Mouse (Mus musculus): ENCODE data around the gene Slc12a7. TPM values are rescaled to one million over a fixed set of nuclear protein-coding genes. Genes with fewer than 3 reads are reported as not detected.

The Slc12a7 gene
- polyA plus RNA-seq, 2 experiments, result 7.8 to 9.9 TPM

DNA sequence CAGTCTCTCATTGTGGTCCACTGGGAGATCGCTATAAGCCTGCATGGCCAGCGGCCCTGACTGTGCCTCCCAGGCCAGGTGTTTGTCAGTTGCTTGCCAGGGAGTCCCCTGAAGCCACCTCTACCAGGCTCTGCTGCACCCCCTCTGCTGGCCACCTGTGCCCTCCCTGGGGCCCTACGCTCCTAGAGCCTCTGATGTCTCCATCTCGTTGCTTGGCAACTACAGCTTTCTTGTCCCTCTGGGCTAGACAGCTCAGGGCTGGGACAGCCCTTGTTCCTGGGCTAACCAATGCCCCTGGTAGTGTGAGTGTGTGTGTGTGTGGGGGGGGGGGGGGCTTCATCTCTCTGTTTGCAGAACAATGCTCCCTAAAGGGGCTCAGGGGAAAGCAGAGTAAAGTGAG is 10.1 kb downstream of the Slc12a7 start:
- DNase-seq (ENCODE audit: low read depth in 3 of 3, low spot score in 3 of 3) (no peak), ATAC-seq (ENCODE audit: insufficient read depth) (no peak)
- WGBS (ENCODE audit: insufficient replicate concordance), result 54% methylated on average over 4 of the region's 4 CpGs
- H3K4me1 ChIP-seq (replicated peaks; ENCODE audit: control insufficient read depth in 2 of 2, insufficient read depth in 2 of 2, low read length in 1 of 2), result no peaks in the 10 kb centered on the region
- TF ChIP-seq CTCF (IDR thresholded peaks at IDR 0.05; ENCODE audit: low read depth) (no peak), EP300 (IDR thresholded peaks at IDR 0.05; ENCODE audit: low read depth) (no peak)
- H3K4me3 ChIP-seq (ENCODE audit: insufficient read depth in 1 of 2, low read depth in 2 of 2, low read length in 2 of 2), result no peak overlapping the region
- no peaks in the 10 kb centered on the region for H3K27me3 ChIP-seq (ENCODE audit: control insufficient read depth, insufficient read depth, low read length)
- no peaks in the 10 kb centered on the region for H3K36me3 ChIP-seq (replicated peaks; ENCODE audit: control insufficient read depth, insufficient read depth, low read depth)
- H3K27ac ChIP-seq, result no peak overlapping the region
- H3K4me2 ChIP-seq (ENCODE audit: low read depth), result no peak overlapping the region
- no peaks in the 10 kb centered on the region for H3K9me3 ChIP-seq (ENCODE audit: control insufficient read depth, low read length)
- no peak overlapping the region for H3K9ac ChIP-seq (replicated peaks)

DNA sequence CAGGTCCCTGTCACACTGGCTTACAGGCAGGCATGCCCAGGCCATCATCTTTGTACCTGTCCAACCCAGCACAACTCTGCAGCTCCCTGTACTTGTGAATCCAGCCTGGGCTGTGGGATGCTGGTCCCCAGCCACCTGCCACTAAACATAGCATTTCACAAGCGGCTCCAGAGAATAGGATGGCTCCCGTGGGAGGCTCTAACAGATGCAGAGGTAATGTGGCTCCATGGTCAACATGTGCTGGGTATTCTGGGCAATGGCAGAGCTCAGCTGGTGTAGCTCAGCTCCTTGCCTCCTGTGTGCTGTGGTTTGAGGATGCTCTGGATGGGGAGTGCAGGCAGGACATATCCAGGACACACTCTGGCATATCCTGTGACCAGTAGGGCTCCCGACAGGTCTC is 10.8 kb downstream of the Slc12a7 start:
- H3K4me1 ChIP-seq (replicated peaks; ENCODE audit: control insufficient read depth in 2 of 2, insufficient read depth in 2 of 2, low read length in 1 of 2), result no peaks in the 10 kb centered on the region
- H3K9ac ChIP-seq (replicated peaks), result no peak overlapping the region
- H3K27ac ChIP-seq, result no peak overlapping the region
- no peaks in the 10 kb centered on the region for H3K36me3 ChIP-seq (replicated peaks; ENCODE audit: control insufficient read depth, insufficient read depth, low read depth)
- no peaks in the 10 kb centered on the region for H3K27me3 ChIP-seq (ENCODE audit: control insufficient read depth, insufficient read depth, low read length)
- no peak overlapping the region for H3K4me3 ChIP-seq (ENCODE audit: insufficient read depth in 1 of 2, low read depth in 2 of 2, low read length in 2 of 2)
- no peak for ATAC-seq (ENCODE audit: insufficient read depth)
- no peak for DNase-seq (ENCODE audit: low read depth in 3 of 3, low spot score in 3 of 3)
- H3K9me3 ChIP-seq (ENCODE audit: control insufficient read depth, low read length), result no peaks in the 10 kb centered on the region
- TF ChIP-seq EP300 (IDR thresholded peaks at IDR 0.05; ENCODE audit: low read depth), result no peak
- no peak for TF ChIP-seq CTCF (IDR thresholded peaks at IDR 0.05; ENCODE audit: low read depth)
- no peak overlapping the region for H3K4me2 ChIP-seq (ENCODE audit: low read depth)
- WGBS (ENCODE audit: insufficient replicate concordance), result 44% methylated on average over 3 of the region's 3 CpGs

DNA sequence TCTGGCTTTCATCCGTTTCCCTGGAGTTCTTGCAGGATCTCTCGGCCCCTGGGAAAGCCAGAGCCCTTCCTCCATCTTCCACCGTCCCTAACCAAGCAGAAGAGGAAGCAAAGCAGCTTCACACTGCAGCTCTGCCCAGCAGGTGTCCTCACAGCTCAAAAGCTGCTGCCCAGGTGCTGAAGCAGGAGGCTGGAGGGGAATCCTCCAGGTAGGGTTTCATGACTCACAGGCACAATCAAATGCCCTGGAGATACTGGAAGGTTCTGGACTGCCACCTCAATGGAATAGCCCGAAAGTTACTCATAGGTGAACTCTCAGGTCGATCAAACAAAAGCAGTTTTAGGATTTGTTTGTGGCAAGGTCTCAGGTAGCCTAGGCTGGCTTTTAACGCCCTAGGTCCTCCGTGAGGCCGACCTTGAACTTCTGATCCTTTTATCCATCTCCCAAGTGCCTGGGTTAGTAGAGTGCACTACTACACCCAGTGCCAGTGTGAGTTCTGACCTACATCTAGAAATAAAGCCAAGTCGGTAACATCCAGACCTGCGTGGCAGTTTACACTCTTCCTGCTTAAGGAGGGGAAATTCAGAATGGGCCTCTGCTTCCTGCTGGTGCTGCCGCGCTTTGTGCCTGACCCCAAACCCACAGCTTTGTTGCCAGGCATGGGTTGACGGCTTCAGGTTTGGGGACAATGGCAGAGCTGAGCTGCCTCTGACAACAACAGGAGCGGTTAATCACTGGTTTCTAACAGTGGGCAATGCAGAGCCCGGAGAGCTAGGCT is 16.0 kb downstream of the Slc12a7 start:
- 18% methylated on average over 15 of the region's 15 CpGs for WGBS (ENCODE audit: insufficient replicate concordance)
- H3K9me3 ChIP-seq (ENCODE audit: control insufficient read depth, low read length), result no peaks in the 10 kb centered on the region
- ATAC-seq (ENCODE audit: insufficient read depth) (no peak), DNase-seq (ENCODE audit: low read depth in 3 of 3, low spot score in 3 of 3) (no peak)
- 0 out of 4 replicates have a peak, but pooled peaks cover 0 to 2% of the 10 kb centered on the region in 2 experiments for H3K4me1 ChIP-seq (replicated peaks; ENCODE audit: control insufficient read depth in 2 of 2, insufficient read depth in 2 of 2, low read length in 1 of 2)
- no peak overlapping the region for H3K4me3 ChIP-seq (ENCODE audit: insufficient read depth in 1 of 2, low read depth in 2 of 2, low read length in 2 of 2)
- H3K27me3 ChIP-seq (ENCODE audit: control insufficient read depth, insufficient read depth, low read length), result no peaks in the 10 kb centered on the region
- H3K4me2 ChIP-seq (ENCODE audit: low read depth), result no peak overlapping the region
- H3K27ac ChIP-seq, result no peak overlapping the region
- no peak overlapping the region for H3K9ac ChIP-seq (replicated peaks)
- TF ChIP-seq CTCF (IDR thresholded peaks at IDR 0.05; ENCODE audit: low read depth) (peak; percentile 60), EP300 (IDR thresholded peaks at IDR 0.05; ENCODE audit: low read depth) (no peak)
- no peaks in the 10 kb centered on the region for H3K36me3 ChIP-seq (replicated peaks; ENCODE audit: control insufficient read depth, insufficient read depth, low read depth)

DNA sequence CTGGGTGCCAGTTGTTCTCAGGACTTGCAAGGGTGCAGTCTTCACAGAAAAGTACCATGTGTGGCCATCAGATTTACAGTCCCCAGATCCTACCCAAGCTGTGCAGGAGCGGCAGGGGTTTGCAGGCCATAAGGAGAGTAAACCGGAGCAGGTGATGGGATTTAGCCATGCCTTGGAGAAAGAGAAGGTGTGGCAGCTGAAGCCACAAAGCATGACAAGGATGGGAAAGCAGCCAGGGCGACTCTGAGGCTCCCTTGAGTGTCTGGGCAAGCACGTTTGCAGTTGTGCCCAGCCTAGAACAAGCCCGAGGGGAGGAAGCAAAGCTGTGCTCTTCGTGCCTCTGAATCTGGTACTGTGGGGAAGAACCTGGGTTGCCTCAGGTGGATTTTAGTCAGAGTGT is 17.5 kb downstream of the Slc12a7 start:
- DNase-seq (ENCODE audit: low read depth in 3 of 3, low spot score in 3 of 3), result no peak
- no peaks in the 10 kb centered on the region for H3K9me3 ChIP-seq (ENCODE audit: control insufficient read depth, low read length)
- no peak for ATAC-seq (ENCODE audit: insufficient read depth)
- no peak overlapping the region for H3K4me3 ChIP-seq (ENCODE audit: insufficient read depth in 1 of 2, low read depth in 2 of 2, low read length in 2 of 2)
- no peak for TF ChIP-seq EP300 (IDR thresholded peaks at IDR 0.05; ENCODE audit: low read depth)
- no peak for TF ChIP-seq CTCF (IDR thresholded peaks at IDR 0.05; ENCODE audit: low read depth)
- H3K36me3 ChIP-seq (replicated peaks; ENCODE audit: control insufficient read depth, insufficient read depth, low read depth), result no peaks in the 10 kb centered on the region
- peaks cover 0 to 3% of the 10 kb centered on the region in 2 experiments; a peak in 1 of 4 replicates for H3K4me1 ChIP-seq (replicated peaks; ENCODE audit: control insufficient read depth in 2 of 2, insufficient read depth in 2 of 2, low read length in 1 of 2)
- no peak overlapping the region for H3K27ac ChIP-seq
- no peak overlapping the region for H3K9ac ChIP-seq (replicated peaks)
- H3K27me3 ChIP-seq (ENCODE audit: control insufficient read depth, insufficient read depth, low read length), result no peaks in the 10 kb centered on the region
- no peak overlapping the region for H3K4me2 ChIP-seq (ENCODE audit: low read depth)
- WGBS (ENCODE audit: insufficient replicate concordance), result 52% methylated on average over 6 of the region's 6 CpGs

DNA sequence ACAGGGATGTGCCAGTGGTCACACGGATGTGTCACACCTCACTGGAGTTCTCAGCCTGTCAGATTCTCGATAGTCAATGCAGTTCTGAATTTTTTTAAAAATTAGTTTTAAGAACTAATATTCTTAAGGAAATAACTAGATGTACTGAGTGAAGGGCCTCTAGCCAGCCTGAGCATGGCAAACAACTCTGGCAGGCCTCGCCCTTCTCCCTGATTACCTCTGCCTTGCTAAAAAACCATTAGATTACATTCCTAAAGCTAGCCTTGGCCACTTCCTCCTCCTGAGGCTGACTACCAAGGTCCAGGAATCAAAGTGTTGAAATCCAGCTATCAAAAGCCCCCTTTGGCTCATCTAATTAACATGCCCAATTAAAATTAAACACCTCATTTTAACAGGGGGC is 18.4 kb downstream of the Slc12a7 start:
- Histone ChIP-seq H3K9ac (replicated peaks) (no peak overlapping the region), H3K4me2 (ENCODE audit: low read depth) (no peak overlapping the region), H3K36me3 (replicated peaks; ENCODE audit: control insufficient read depth, insufficient read depth, low read depth) (no peaks in the 10 kb centered on the region), H3K27me3 (ENCODE audit: control insufficient read depth, insufficient read depth, low read length) (no peaks in the 10 kb centered on the region), H3K27ac (no peak overlapping the region), H3K4me3 (ENCODE audit: insufficient read depth in 1 of 2, low read depth in 2 of 2, low read length in 2 of 2) (no peak overlapping the region), H3K4me1 (replicated peaks; ENCODE audit: control insufficient read depth in 2 of 2, insufficient read depth in 2 of 2, low read length in 1 of 2) (peaks cover 0 to 9% of the 10 kb centered on the region in 2 experiments; a peak in 2 of 4 replicates), H3K9me3 (ENCODE audit: control insufficient read depth, low read length) (no peaks in the 10 kb centered on the region)
- ATAC-seq (ENCODE audit: insufficient read depth) (no peak), DNase-seq (ENCODE audit: low read depth in 3 of 3, low spot score in 3 of 3) (no peak)
- TF ChIP-seq CTCF (IDR thresholded peaks at IDR 0.05; ENCODE audit: low read depth), result no peak
- no peak for TF ChIP-seq EP300 (IDR thresholded peaks at IDR 0.05; ENCODE audit: low read depth)
- WGBS (ENCODE audit: insufficient replicate concordance), result 53% methylated on average over 3 of the region's 3 CpGs
